Mouse (Mus musculus): ENCODE results near the gene Cacnb2. TPM values are rescaled to one million over a fixed set of nuclear protein-coding genes. Genes with fewer than 3 reads are reported as not detected.
A peak's percentile ranks its signal among the peaks of the same experiment; 100 is the strongest.

Cacnb2 gene
- total and polyA plus RNA-seq, 2 experiments from 2014 or later: 12.1 to 71.6 TPM

- Histone ChIP-seq H3K27ac (ENCODE audit: low read depth) (no peak overlapping the region), H3K36me3 (replicated peaks; ENCODE audit: control insufficient read depth, insufficient read depth, low read length) (no peaks in the 10 kb centered on the region), H3K4me1 (ENCODE audit: control insufficient read depth, insufficient read depth) (no peaks in the 10 kb centered on the region), H3K4me2 (ENCODE audit: low read depth, low read length) (no peak overlapping the region), H3K9me3 (replicated peaks; ENCODE audit: control insufficient read depth, low read length) (no peaks in the 10 kb centered on the region), H3K9ac (replicated peaks; ENCODE audit: low read depth, low read length) (no peak overlapping the region), H3K27me3 (ENCODE audit: control insufficient read depth, insufficient read depth, low read length) (no peaks in the 10 kb centered on the region), H3K4me3 (ENCODE audit: low read depth, low read length) (no peak overlapping the region)
- no peak for DNase-seq (ENCODE audit: low spot score)
- no peak for ATAC-seq (ENCODE audit: insufficient read depth, low read depth)
- no peak for TF ChIP-seq EP300 (IDR thresholded peaks at IDR 0.05; ENCODE audit: low read depth)
- TF ChIP-seq CTCF (IDR thresholded peaks at IDR 0.05; ENCODE audit: low read depth): no peak
Measured at GRCm38 (mm10) chr2:14684231-14684630, 81.3 kb downstream of the Cacnb2 start.

- Histone ChIP-seq H3K36me3 (replicated peaks; ENCODE audit: control insufficient read depth, insufficient read depth, low read length) (no peaks in the 10 kb centered on the region), H3K4me1 (ENCODE audit: control insufficient read depth, insufficient read depth) (no peaks in the 10 kb centered on the region), H3K4me3 (ENCODE audit: low read depth, low read length) (no peak overlapping the region), H3K9ac (replicated peaks; ENCODE audit: low read depth, low read length) (no peak overlapping the region), H3K27ac (ENCODE audit: low read depth) (no peak overlapping the region), H3K27me3 (ENCODE audit: control insufficient read depth, insufficient read depth, low read length) (no peaks in the 10 kb centered on the region), H3K9me3 (replicated peaks; ENCODE audit: control insufficient read depth, low read length) (no peaks in the 10 kb centered on the region), H3K4me2 (ENCODE audit: low read depth, low read length) (no peak overlapping the region)
- ATAC-seq (ENCODE audit: insufficient read depth, low read depth) (no peak), DNase-seq (ENCODE audit: low spot score) (peak; percentile 50)
- WGBS: 92% methylated on average over 1 of the region's 1 CpGs
- TF ChIP-seq CTCF (IDR thresholded peaks at IDR 0.05; ENCODE audit: low read depth) (peak; percentile 58), EP300 (IDR thresholded peaks at IDR 0.05; ENCODE audit: low read depth) (no peak)
Measured at GRCm38 (mm10) chr2:14702973-14703645, 100.2 kb downstream of the Cacnb2 start.

GRCm38 (mm10) chr2:14703676-14704075, 100.8 kb downstream of the Cacnb2 start:
- Histone ChIP-seq H3K4me1 (ENCODE audit: control insufficient read depth, insufficient read depth) (no peaks in the 10 kb centered on the region), H3K4me2 (ENCODE audit: low read depth, low read length) (no peak overlapping the region), H3K9ac (replicated peaks; ENCODE audit: low read depth, low read length) (no peak overlapping the region), H3K36me3 (replicated peaks; ENCODE audit: control insufficient read depth, insufficient read depth, low read length) (no peaks in the 10 kb centered on the region), H3K9me3 (replicated peaks; ENCODE audit: control insufficient read depth, low read length) (no peaks in the 10 kb centered on the region), H3K4me3 (ENCODE audit: low read depth, low read length) (no peak overlapping the region), H3K27me3 (ENCODE audit: control insufficient read depth, insufficient read depth, low read length) (no peaks in the 10 kb centered on the region), H3K27ac (ENCODE audit: low read depth) (no peak overlapping the region)
- TF ChIP-seq EP300 (IDR thresholded peaks at IDR 0.05; ENCODE audit: low read depth): no peak
- TF ChIP-seq CTCF (IDR thresholded peaks at IDR 0.05; ENCODE audit: low read depth): no peak
- DNase-seq (ENCODE audit: low spot score): no peak
- 74% methylated on average over 4 of the region's 4 CpGs for WGBS
- no peak for ATAC-seq (ENCODE audit: insufficient read depth, low read depth)

GRCm38 (mm10) chr2:14710247-14710646, 107.4 kb downstream of the Cacnb2 start:
- H3K4me1 ChIP-seq (ENCODE audit: control insufficient read depth, insufficient read depth): no peaks in the 10 kb centered on the region
- H3K4me2 ChIP-seq (ENCODE audit: low read depth, low read length): no peak overlapping the region
- no peak overlapping the region for H3K4me3 ChIP-seq (ENCODE audit: low read depth, low read length)
- WGBS: 38% methylated on average over 8 of the region's 8 CpGs
- no peaks in the 10 kb centered on the region for H3K9me3 ChIP-seq (replicated peaks; ENCODE audit: control insufficient read depth, low read length)
- no peaks in the 10 kb centered on the region for H3K27me3 ChIP-seq (ENCODE audit: control insufficient read depth, insufficient read depth, low read length)
- H3K27ac ChIP-seq (ENCODE audit: low read depth): no peak overlapping the region
- no peak overlapping the region for H3K9ac ChIP-seq (replicated peaks; ENCODE audit: low read depth, low read length)
- TF ChIP-seq CTCF (IDR thresholded peaks at IDR 0.05; ENCODE audit: low read depth) (no peak), EP300 (IDR thresholded peaks at IDR 0.05; ENCODE audit: low read depth) (no peak)
- DNase-seq (ENCODE audit: low spot score): no peak
- no peak for ATAC-seq (ENCODE audit: insufficient read depth, low read depth)
- H3K36me3 ChIP-seq (replicated peaks; ENCODE audit: control insufficient read depth, insufficient read depth, low read length): no peaks in the 10 kb centered on the region

GRCm38 (mm10) chr2:14711751-14712150, 108.9 kb downstream of the Cacnb2 start:
- TF ChIP-seq CTCF (IDR thresholded peaks at IDR 0.05; ENCODE audit: low read depth): peak; percentile 68
- no peak for TF ChIP-seq EP300 (IDR thresholded peaks at IDR 0.05; ENCODE audit: low read depth)

GRCm38 (mm10) chr2:14713049-14713448, 110.2 kb downstream of the Cacnb2 start:
- Histone ChIP-seq H3K9me3 (replicated peaks; ENCODE audit: control insufficient read depth, low read length) (no peaks in the 10 kb centered on the region), H3K4me1 (ENCODE audit: control insufficient read depth, insufficient read depth) (no peaks in the 10 kb centered on the region), H3K36me3 (replicated peaks; ENCODE audit: control insufficient read depth, insufficient read depth, low read length) (no peaks in the 10 kb centered on the region), H3K9ac (replicated peaks; ENCODE audit: low read depth, low read length) (no peak overlapping the region), H3K27ac (ENCODE audit: low read depth) (no peak overlapping the region), H3K4me2 (ENCODE audit: low read depth, low read length) (no peak overlapping the region), H3K4me3 (ENCODE audit: low read depth, low read length) (no peak overlapping the region), H3K27me3 (ENCODE audit: control insufficient read depth, insufficient read depth, low read length) (no peaks in the 10 kb centered on the region)
- DNase-seq (ENCODE audit: low spot score) (no peak), ATAC-seq (ENCODE audit: insufficient read depth, low read depth) (no peak)
- 89% methylated on average over 3 of the region's 3 CpGs for WGBS
- TF ChIP-seq EP300 (IDR thresholded peaks at IDR 0.05; ENCODE audit: low read depth) (no peak), CTCF (IDR thresholded peaks at IDR 0.05; ENCODE audit: low read depth) (no peak)

More at GRCm38 (mm10) chr2:14711751-14712150, 108.9 kb downstream of the Cacnb2 start:
- H3K9me3 ChIP-seq (replicated peaks; ENCODE audit: control insufficient read depth, low read length): no peaks in the 10 kb centered on the region
- peak; percentile 42 for DNase-seq (ENCODE audit: low spot score)
- H3K4me2 ChIP-seq (ENCODE audit: low read depth, low read length): no peak overlapping the region
- WGBS: 82% methylated on average over 2 of the region's 2 CpGs
- no peaks in the 10 kb centered on the region for H3K4me1 ChIP-seq (ENCODE audit: control insufficient read depth, insufficient read depth)
- no peak for ATAC-seq (ENCODE audit: insufficient read depth, low read depth)
- no peak overlapping the region for H3K27ac ChIP-seq (ENCODE audit: low read depth)
- H3K27me3 ChIP-seq (ENCODE audit: control insufficient read depth, insufficient read depth, low read length): no peaks in the 10 kb centered on the region
- no peak overlapping the region for H3K4me3 ChIP-seq (ENCODE audit: low read depth, low read length)
- H3K36me3 ChIP-seq (replicated peaks; ENCODE audit: control insufficient read depth, insufficient read depth, low read length): no peaks in the 10 kb centered on the region
- H3K9ac ChIP-seq (replicated peaks; ENCODE audit: low read depth, low read length): no peak overlapping the region
